Mouse (Mus musculus) left cerebral cortex, adult 2 months (tissue): ENCODE results near the gene Ncam1. TPM values are rescaled to one million over a fixed set of nuclear protein-coding genes. Genes with fewer than 3 reads are reported as not detected.

ENCODE experiments used
- DNase-seq, 2 experiments: peaks; one replicate each; pipeline ENCODE4 v3.0.0; 2021 to 2022; ENCODE audit warnings: low spot score in 2 of 2, mixed read lengths in 1 of 2; ENCODE audit errors: extremely low spot score in 1 of 2
- H3K27ac ChIP-seq: fragments of 200-600 bp; 2 replicates; pipeline ENCODE4 v1.8.1; 2022
- H3K4me3 ChIP-seq: fragments of 200-600 bp; 2 replicates; pipeline ENCODE4 v1.8.1; 2022
- CTCF ChIP-seq: fragments of 200-600 bp; IDR thresholded peaks from 2 replicates; pipeline ENCODE4 v1.8.1; 2022; ENCODE audit warnings: antibody characterized with exemption, mild to moderate bottlenecking, moderate library complexity
- intact Hi-C: fragments of 180-260 bp; cut with DNase I; formaldehyde crosslinking; loops from one replicate; pipeline ENCODE4 v1.15.1; 2025
- total RNA-seq, 2 experiments: library from RNA; stranded (reverse); gene quantifications; 2 replicates each; pipeline ENCODE4 v1.2.3; 2021

The Ncam1 gene
- total RNA-seq, 2 experiments from 2014 or later = 270 to 291 TPM

GRCm38 (mm10) chr9:49509094-49509493 is 289.6 kb downstream of the Ncam1 start:
- H3K27ac ChIP-seq = peak overlapping the region; percentile 69
- no peak overlapping the region for H3K4me3 ChIP-seq
- no peak for TF ChIP-seq CTCF
- intact Hi-C loops = no loop called here
- no peak for DNase-seq

- no peak overlapping the region for H3K4me3 ChIP-seq
- peak; percentile 40 for TF ChIP-seq CTCF
- no peak for DNase-seq
- intact Hi-C loops = no loop called here
- H3K27ac ChIP-seq = no peak overlapping the region
Measured at GRCm38 (mm10) chr9:49507829-49508585, 290.7 kb downstream of the Ncam1 start.

- DNase-seq = no peak
- intact Hi-C loops = no loop called here
- no peak for TF ChIP-seq CTCF
- H3K27ac ChIP-seq = no peak overlapping the region
- H3K4me3 ChIP-seq = no peak overlapping the region
Measured at GRCm38 (mm10) chr9:49504658-49505057, 294.1 kb downstream of the Ncam1 start.

- Histone ChIP-seq H3K4me3 (no peak overlapping the region), H3K27ac (no peak overlapping the region)
- DNase-seq = no peak
- intact Hi-C loops = no loop called here
- no peak for TF ChIP-seq CTCF
Measured at GRCm38 (mm10) chr9:49502245-49502644, 296.5 kb downstream of the Ncam1 start.

- no peak overlapping the region for H3K4me3 ChIP-seq
- intact Hi-C loops = loop anchor here (5.0 to 10.0 kb wide), 2 partner anchors 295 to 822 kb away; partner anchors contain the start of gene Ncam1
- DNase-seq = no peak
- no peak for TF ChIP-seq CTCF
- no peak overlapping the region for H3K27ac ChIP-seq
Measured at GRCm38 (mm10) chr9:49499878-49500277, 298.8 kb downstream of the Ncam1 start.

- Histone ChIP-seq H3K4me3 (no peak overlapping the region), H3K27ac (no peak overlapping the region)
- peak; percentile 99 for TF ChIP-seq CTCF
- peak; percentile 46 to 53 for DNase-seq
- intact Hi-C loops = loop anchor here (2.0 to 10.0 kb wide), 4 partner anchors 301 to 1035 kb away; partner anchors contain the start of genes Ncam1 and Pts
Measured at GRCm38 (mm10) chr9:49493979-49494649, 304.6 kb downstream of the Ncam1 start.

GRCm38 (mm10) chr9:49490609-49491008 is 308.1 kb downstream of the Ncam1 start:
- Histone ChIP-seq H3K4me3 (no peak overlapping the region), H3K27ac (no peak overlapping the region)
- intact Hi-C loops = loop anchor here (10.0 kb wide), 1 partner anchor 304 kb away; the partner anchor contains the start of gene Ncam1
- TF ChIP-seq CTCF = no peak
- DNase-seq = peak in 1 of 2 experiments; percentile 12

GRCm38 (mm10) chr9:49488912-49489895 is 309.5 kb downstream of the Ncam1 start:
- DNase-seq = peak; percentile 83 to 91
- Histone ChIP-seq H3K4me3 (no peak overlapping the region), H3K27ac (no peak overlapping the region)
- intact Hi-C loops = loop anchor here (1.0 to 5.0 kb wide), 2 partner anchors 408 to 847 kb away; partner anchors contain the start of gene Tmprss5
- no peak; the same call in none of the 2 replicates for TF ChIP-seq CTCF

- intact Hi-C loops = loop anchor here (5.0 kb wide), 1 partner anchor 846 kb away; no protein-coding TSS in a partner anchor
- TF ChIP-seq CTCF = no peak
- H3K4me3 ChIP-seq = no peak overlapping the region
- no peak for DNase-seq
- H3K27ac ChIP-seq = no peak overlapping the region
Measured at GRCm38 (mm10) chr9:49488258-49488657, 310.5 kb downstream of the Ncam1 start.

- no peak for DNase-seq
- TF ChIP-seq CTCF = no peak
- intact Hi-C loops = loop anchor here (5.0 kb wide), 1 partner anchor 845 kb away; no protein-coding TSS in a partner anchor
- no peak overlapping the region for H3K4me3 ChIP-seq
- no peak overlapping the region for H3K27ac ChIP-seq
Measured at GRCm38 (mm10) chr9:49487657-49487943, 311.1 kb downstream of the Ncam1 start.
